ENCODE assay signal across 10 mouse cellular contexts in the genomic region with DNA sequence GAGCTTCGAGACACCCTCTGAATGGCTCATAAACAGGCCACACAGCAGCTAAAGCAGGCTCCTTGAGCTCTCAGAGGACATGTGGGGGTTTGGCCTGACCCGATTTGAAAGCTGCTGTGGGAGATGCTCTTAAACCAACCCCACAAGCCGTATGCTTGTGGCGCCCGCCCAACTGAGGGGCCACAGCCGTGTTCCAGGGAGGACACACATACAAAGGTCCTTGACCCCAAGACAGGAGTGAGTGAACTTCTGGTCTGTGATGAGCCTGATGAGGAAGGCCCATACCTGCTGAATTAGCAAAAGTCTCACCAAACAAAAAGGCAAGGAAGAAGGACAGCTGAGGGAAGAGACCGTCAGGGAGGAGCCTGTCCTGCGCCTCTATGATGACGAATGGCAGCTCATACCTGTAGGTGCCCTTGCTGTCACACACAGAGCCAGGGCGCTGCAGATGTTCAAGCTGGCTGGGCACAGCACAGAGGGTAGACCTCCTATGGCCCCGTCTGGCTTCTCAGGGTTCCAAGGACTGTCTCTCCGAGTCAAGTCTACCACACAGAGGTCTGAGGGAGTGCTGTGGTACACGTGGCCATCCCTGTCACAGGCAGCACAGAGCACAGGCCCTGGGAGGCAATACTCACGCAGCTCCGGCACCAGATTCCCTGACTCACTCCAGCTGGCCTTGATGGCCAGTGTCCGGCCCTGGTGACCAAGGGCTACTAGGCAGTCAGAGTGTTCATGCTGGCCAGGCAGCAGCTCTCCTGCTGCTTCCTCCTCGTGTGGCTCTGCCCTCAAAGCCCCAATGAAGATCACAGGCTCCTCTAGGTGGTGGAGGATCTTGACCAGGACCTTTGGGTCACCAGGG. TPM values are rescaled to one million over a fixed set of nuclear protein-coding genes. Genes with fewer than 3 reads are reported as not detected.
DNase-seq lines count a peak whose midpoint lies in the region; ATAC-seq and TF ChIP-seq lines count a peak whose summit lies in the region.
"Had no signal": no experiment of that assay in that cellular context is flagged by ENCODE, and none has a peak within 500 bp of the region (broad histone marks: within the 10 kb centered on the region; RNA-seq: fewer than 3 reads in every experiment).

No protein-coding gene starts in this region.

- no peak overlapping the region for H3K9ac ChIP-seq in heart, embryonic 14.5 days (ENCODE audit: low read length)
- no peak overlapping the region for H3K9ac ChIP-seq in hindbrain, embryonic 16.5 days (ENCODE audit: low read depth, low read length)

- H3K4me3 ChIP-seq in heart, embryonic 14.5 days (ENCODE audit: control insufficient read depth in 1 of 2, insufficient read depth in 1 of 2, low read depth in 1 of 2, low read length in 2 of 2) = no peak overlapping the region
- H3K4me3 ChIP-seq in C2C12 (ENCODE audit: insufficient read depth, poor library complexity, severe bottlenecking) = no peak overlapping the region
- no peak overlapping the region for H3K4me3 ChIP-seq in hindbrain, embryonic 16.5 days (ENCODE audit: low read length)

- TF ChIP-seq CTCF in C2C12 (IDR thresholded peaks at IDR 0.05; ENCODE audit: control insufficient read depth, insufficient read depth, insufficient read length) = no peak

- peaks cover 17 to 47% of the 10 kb centered on the region in 2 experiments for H3K4me1 ChIP-seq in heart, embryonic 14.5 days (ENCODE audit: control insufficient read depth in 2 of 2, insufficient read depth in 2 of 2, low read length in 2 of 2)
- peaks cover 18% of the 10 kb centered on the region for H3K4me1 ChIP-seq in hindbrain, embryonic 16.5 days (ENCODE audit: control insufficient read depth, insufficient read depth, low read depth, low read length)

- 86% methylated on average over 17 of the region's 17 CpGs for WGBS in heart, embryonic 14.5 days
- 88% methylated on average over 17 of the region's 17 CpGs for WGBS in hindbrain, embryonic 16.5 days

- H3K27ac ChIP-seq in heart, embryonic 14.5 days (replicated peaks in 1 of 2; ENCODE audit: control insufficient read depth in 1 of 2, insufficient read depth in 1 of 2, low read depth in 2 of 2, low read length in 2 of 2) = no peak overlapping the region
- H3K27ac ChIP-seq in hindbrain, embryonic 16.5 days (ENCODE audit: low read depth, low read length) = no peak overlapping the region
- H3K27ac ChIP-seq: limb, embryonic 13.5 days had no signal

- DNase-seq in heart, postnatal 10 days = no peak
- DNase-seq in adrenal gland, postnatal 25 days = peak; percentile 62
- no peak for DNase-seq in left cerebral cortex, postnatal 36 days (ENCODE audit: low spot score in 2 of 2)
- no peak for DNase-seq in gastrocnemius, adult 8-10 months (ENCODE audit: low spot score in 2 of 2)
- DNase-seq: thymus, postnatal 25 days had no signal

- H3K79me2 ChIP-seq in C2C12 (ENCODE audit: control insufficient read depth, insufficient read depth) = peaks cover 20% of the 10 kb centered on the region

- no peaks in the 10 kb centered on the region for H3K27me3 ChIP-seq in heart, embryonic 14.5 days (ENCODE audit: control insufficient read depth, insufficient read depth, low read length)
- H3K27me3 ChIP-seq in C2C12 (ENCODE audit: control insufficient read depth, insufficient read depth, insufficient read length) = no peaks in the 10 kb centered on the region
- H3K27me3 ChIP-seq in hindbrain, embryonic 16.5 days (replicated peaks; ENCODE audit: control insufficient read depth, insufficient read depth, low read length) = no peaks in the 10 kb centered on the region
- H3K27me3 ChIP-seq: limb, embryonic 13.5 days had no signal

- intact Hi-C loops in heart, postnatal 10 days (cut with DNase I) = no loop called here
- intact Hi-C loops in left cerebral cortex, postnatal 36 days (cut with DNase I) = no loop called here

- no peak for ATAC-seq in heart, embryonic 14.5 days (ENCODE audit: insufficient number of reproducible peaks, insufficient read depth, low FRiP score, low read depth)
- ATAC-seq in hindbrain, embryonic 16.5 days = no peak
- no peak for ATAC-seq in megakaryocyte-erythroid progenitor cell, adult 5-6 weeks (replicated peaks; ENCODE audit: low FRiP score, low TSS enrichment, poor library complexity, severe bottlenecking)

- peak overlapping the region; percentile 97; the same call in 1 of the 2 replicates for H3K4me2 ChIP-seq in heart, embryonic 14.5 days (ENCODE audit: low read length)
- H3K4me2 ChIP-seq in hindbrain, embryonic 16.5 days (ENCODE audit: low read length) = peak overlapping the region; percentile 85

- peak overlapping the region; percentile 14 for H3ac ChIP-seq in C2C12 (ENCODE audit: control insufficient read depth, insufficient read length, low read depth)

- peaks cover 75% of the 10 kb centered on the region for H3K36me3 ChIP-seq in heart, embryonic 14.5 days (ENCODE audit: control insufficient read depth, insufficient read depth, low read length)
- peaks cover 57% of the 10 kb centered on the region for H3K36me3 ChIP-seq in C2C12 (ENCODE audit: control insufficient read depth, insufficient read depth)
- H3K36me3 ChIP-seq in hindbrain, embryonic 16.5 days (ENCODE audit: control insufficient read depth, insufficient read depth, low read length) = peaks cover 35% of the 10 kb centered on the region

- H3K9me3 ChIP-seq in heart, embryonic 14.5 days (ENCODE audit: control insufficient read depth, low read length) = no peaks in the 10 kb centered on the region
- H3K9me3 ChIP-seq in hindbrain, embryonic 16.5 days (ENCODE audit: control insufficient read depth, low read length) = no peaks in the 10 kb centered on the region
- H3K9me3 ChIP-seq: limb, embryonic 13.5 days had no signal

- H3K79me3 ChIP-seq in C2C12 (ENCODE audit: low read depth) = peaks cover 4% of the 10 kb centered on the region

TF ChIP-seq in C2C12, 6 proteins besides CTCF, POLR2A, EP300 and RAD21:
- no peak for TF ChIP-seq CEBPB (IDR thresholded peaks at IDR 0.05; ENCODE audit: low read depth)
- no peak for TF ChIP-seq FOSL1 (IDR thresholded peaks at IDR 0.05; ENCODE audit: insufficient read depth, low read length, poor library complexity, severe bottlenecking)
- no peak for TF ChIP-seq MYOG (IDR thresholded peaks at IDR 0.05; ENCODE audit: control insufficient read depth, extremely low read depth, insufficient read length)
- TF ChIP-seq USF1 (IDR thresholded peaks at IDR 0.05; ENCODE audit: low read depth) = no peak
- TF ChIP-seq MAX (IDR thresholded peaks at IDR 0.05) = no peak
- no peak for TF ChIP-seq MYOD1 (IDR thresholded peaks at IDR 0.05; ENCODE audit: control insufficient read depth, insufficient read length, low read depth)

RNA-seq across cellular contexts. Expression of a gene that starts 2.0 kb away (rescaled TPM):
- polyA plus RNA-seq in heart, embryonic 14.5 days (2014; fragmentation: Nextera tagmentation; extraction: Ambion mirVana) = 30.6 and 32.8 TPM in 2 replicates
- 10 to 100 TPM; 21.3 to 24.3 TPM for total RNA-seq in heart, postnatal 10 days (2021)
- 18.0 TPM for polyA plus RNA-seq in C2C12 (2012; fragmentation: generic; extraction: Trizol)
- total RNA-seq in adrenal gland, postnatal 25 days (2021) = 35.8 and 55.1 TPM in 2 replicates
- 103 and 109 TPM in 2 replicates for polyA plus RNA-seq in hindbrain, embryonic 16.5 days (2015; fragmentation: Nextera tagmentation; extraction: Ambion mirVana)
- 31.0 and 34.7 TPM in 2 replicates for total RNA-seq in megakaryocyte-erythroid progenitor cell, adult 5-6 weeks (2014; fragmentation: Nextera tagmentation)
- 11.3 and 11.6 TPM in 2 replicates for total RNA-seq in megakaryocyte-erythroid progenitor cell, adult 5-6 weeks (2017)
- 10 to 100 TPM; 12.8 to 16.4 TPM for total RNA-seq in left cerebral cortex, postnatal 36 days (2021)
- 10 to 100 TPM; 11.5 to 13.5 (median 13.3) TPM for total RNA-seq in gastrocnemius, adult 8-10 months (2022)

RNA-seq across cellular contexts. Expression of a gene that starts 15.2 kb away (rescaled TPM):
- polyA plus RNA-seq in heart, embryonic 14.5 days (2014; fragmentation: Nextera tagmentation; extraction: Ambion mirVana) = 0.62 and 1.1 TPM in 2 replicates
- total RNA-seq in heart, postnatal 10 days (2021) = not detected
- polyA plus RNA-seq in C2C12 (2012; fragmentation: generic; extraction: Trizol) = 0.25 TPM
- total RNA-seq in adrenal gland, postnatal 25 days (2021) = 0.79 TPM in 1 of 2 replicates, not detected in the other
- 0.66 and 1.6 TPM in 2 replicates for polyA plus RNA-seq in hindbrain, embryonic 16.5 days (2015; fragmentation: Nextera tagmentation; extraction: Ambion mirVana)
- not detected in 2 replicates for total RNA-seq in megakaryocyte-erythroid progenitor cell, adult 5-6 weeks (2014; fragmentation: Nextera tagmentation)
- total RNA-seq in megakaryocyte-erythroid progenitor cell, adult 5-6 weeks (2017) = not detected in 2 replicates
- total RNA-seq in left cerebral cortex, postnatal 36 days (2021) = under 1 TPM; 0.25 to 0.72 TPM
- total RNA-seq in gastrocnemius, adult 8-10 months (2022) = under 1 TPM in 3 of 4 experiments, not detected in 1; 0.21 to 0.54 (median 0.29) TPM

RNA-seq across cellular contexts. Expression of a gene that starts 28.2 kb away (rescaled TPM):
- 979 and 1,136 TPM in 2 replicates for polyA plus RNA-seq in heart, embryonic 14.5 days (2014; fragmentation: Nextera tagmentation; extraction: Ambion mirVana)
- 100 to 1,000 TPM; 691 to 703 TPM for total RNA-seq in heart, postnatal 10 days (2021)
- 7,516 TPM for polyA plus RNA-seq in C2C12 (2012; fragmentation: generic; extraction: Trizol)
- 1,036 and 1,352 TPM in 2 replicates for total RNA-seq in adrenal gland, postnatal 25 days (2021)
- polyA plus RNA-seq in hindbrain, embryonic 16.5 days (2015; fragmentation: Nextera tagmentation; extraction: Ambion mirVana) = 4,199 and 4,222 TPM in 2 replicates
- 774 and 823 TPM in 2 replicates for total RNA-seq in megakaryocyte-erythroid progenitor cell, adult 5-6 weeks (2014; fragmentation: Nextera tagmentation)
- 492 and 662 TPM in 2 replicates for total RNA-seq in megakaryocyte-erythroid progenitor cell, adult 5-6 weeks (2017)
- 1,000 to 10,000 TPM; 1,144 to 1,299 TPM for total RNA-seq in left cerebral cortex, postnatal 36 days (2021)
- total RNA-seq in gastrocnemius, adult 8-10 months (2022) = 100 to 1,000 TPM; 131 to 185 (median 162) TPM
